Mouse (Mus musculus) urinary bladder, postnatal 36 days (tissue): ENCODE measurements around the gene Cntn2.

ENCODE experiments used
- DNase-seq, 2 experiments: peaks; one replicate each; pipeline ENCODE4 v3.0.0; 2022; ENCODE audit warnings: low spot score in 2 of 2, mixed read lengths in 1 of 2

The Cntn2 gene

GRCm38 (mm10) chr1:132557901-132558631 lies 15.0 kb upstream of the Cntn2 start:
- DNase-seq: peak; percentile 16 to 51

DNA sequence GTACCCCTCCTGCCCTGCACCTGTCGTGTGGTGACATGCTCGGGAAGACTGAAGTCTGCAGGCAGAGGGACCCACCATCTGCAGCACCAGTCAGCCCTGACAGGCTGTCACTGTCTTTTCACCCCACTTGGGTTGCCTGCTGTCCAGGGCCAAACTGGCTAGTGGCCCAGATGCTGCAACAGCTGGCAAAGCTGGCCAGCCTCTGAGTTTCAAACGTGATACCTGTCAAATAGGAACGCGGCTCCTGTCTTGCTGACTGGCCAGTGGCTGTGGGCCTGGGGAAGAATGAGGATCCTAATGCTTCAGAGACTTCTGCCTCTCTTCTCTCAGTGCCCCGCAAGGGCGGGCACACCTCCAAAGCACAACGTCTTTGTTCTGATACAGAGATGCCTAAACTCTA lies 733 bp upstream of the Cntn2 start:
- DNase-seq: no peak

DNA sequence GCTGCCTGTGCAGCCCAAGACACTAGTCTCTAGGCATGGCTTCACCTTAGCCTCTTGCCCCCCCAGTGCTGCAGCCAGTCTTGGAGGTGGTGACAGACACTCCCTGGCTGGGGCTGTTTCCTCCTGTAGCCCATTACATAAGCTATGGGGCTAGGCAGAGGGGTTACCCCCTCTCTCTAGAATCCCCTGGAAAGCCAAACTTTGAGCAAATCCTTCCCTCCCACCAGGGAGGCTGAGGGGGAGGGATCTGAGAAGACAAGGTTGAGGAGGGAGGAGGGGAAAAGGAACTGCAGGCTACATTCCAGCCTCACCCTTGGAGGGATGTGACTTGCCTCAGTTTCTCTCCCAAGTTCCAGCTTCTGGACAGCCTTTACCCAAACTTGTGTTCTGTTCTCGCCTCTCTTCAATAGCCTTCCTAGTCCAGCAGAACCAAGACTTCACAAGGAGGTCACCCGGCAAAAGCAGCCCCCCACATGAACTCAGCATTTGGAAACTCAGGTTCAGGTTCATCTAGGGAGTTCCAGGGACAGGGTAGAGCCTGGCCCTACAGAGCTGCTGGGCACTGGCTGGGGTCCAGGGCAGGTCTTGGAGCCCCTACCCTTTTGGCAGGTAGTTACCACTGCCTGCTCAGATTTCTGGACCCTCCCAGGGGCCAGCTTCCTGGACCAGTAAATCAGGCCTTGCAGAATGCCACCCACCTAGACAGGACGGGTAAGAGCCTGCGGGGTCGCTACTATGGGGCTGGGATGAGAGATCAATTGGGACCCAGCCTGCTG lies 1.0 kb downstream of the Cntn2 start:
- DNase-seq: no peak

GRCm38 (mm10) chr1:132541171-132541823 lies 1.8 kb downstream of the Cntn2 start:
- DNase-seq: no peak

- no peak for DNase-seq
Observed at GRCm38 (mm10) chr1:132540701-132541100, 2.4 kb downstream of the Cntn2 start.

DNA sequence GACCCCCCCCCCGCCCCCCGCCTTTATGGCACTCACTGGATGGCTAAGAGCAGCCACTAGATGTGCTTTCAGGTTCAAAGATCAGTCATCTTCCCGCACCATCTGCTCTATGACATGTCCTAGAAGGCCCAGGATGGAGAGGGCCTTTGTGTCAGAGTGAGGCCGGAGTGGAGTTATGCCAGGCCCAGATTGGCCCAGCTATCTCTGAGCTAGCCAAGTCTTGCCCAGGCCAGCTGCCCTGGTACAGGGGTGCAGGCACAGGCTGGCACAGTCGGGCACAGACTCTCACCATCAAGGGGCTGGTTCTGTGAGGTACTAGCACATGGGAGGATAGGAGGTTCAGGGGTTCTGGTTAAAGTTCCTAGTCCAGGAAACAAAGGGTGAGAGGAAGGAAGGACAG lies 5.3 kb downstream of the Cntn2 start:
- no peak for DNase-seq

DNA sequence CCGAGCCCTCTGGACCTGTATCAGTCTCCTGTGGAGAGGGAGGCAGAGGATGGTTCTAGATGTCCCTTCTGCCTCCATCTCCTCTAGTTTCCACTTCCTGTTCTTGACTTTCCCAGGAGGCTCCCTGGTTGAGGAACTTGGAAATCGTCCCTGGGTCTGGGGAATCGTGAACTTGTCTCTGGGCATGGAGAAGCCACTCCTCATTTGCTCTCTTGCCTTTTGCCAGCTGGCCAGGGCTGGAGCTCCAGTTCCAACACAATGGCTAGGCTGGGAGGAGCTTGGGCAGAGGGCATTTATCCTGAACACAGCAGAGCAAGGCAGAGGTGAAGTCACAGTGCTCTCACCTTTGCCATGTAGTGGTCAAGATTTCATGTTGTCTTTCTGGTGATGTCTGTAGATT lies 6.6 kb downstream of the Cntn2 start:
- no peak for DNase-seq

DNA sequence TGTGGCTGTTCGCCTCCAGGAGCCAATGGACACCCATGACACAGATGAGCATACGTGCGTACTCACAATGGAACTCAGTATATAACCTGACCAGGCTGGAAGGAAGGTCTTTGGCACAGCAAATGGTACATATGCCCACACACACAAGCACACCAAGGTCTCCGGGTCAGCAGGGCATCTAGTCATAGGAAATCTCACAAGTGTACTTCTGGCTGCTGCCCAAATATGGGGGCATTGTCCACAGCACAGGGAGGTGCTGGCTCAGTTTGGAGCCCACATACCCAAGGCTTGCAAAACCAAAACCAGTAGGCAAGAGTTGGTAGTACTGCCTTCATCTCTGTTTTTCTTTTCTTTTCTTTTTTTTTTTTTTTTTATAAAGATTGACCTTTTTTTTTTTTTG lies 7.5 kb downstream of the Cntn2 start:
- DNase-seq: no peak

- DNase-seq: no peak
Observed at GRCm38 (mm10) chr1:132533840-132534239, 9.2 kb downstream of the Cntn2 start.

DNA sequence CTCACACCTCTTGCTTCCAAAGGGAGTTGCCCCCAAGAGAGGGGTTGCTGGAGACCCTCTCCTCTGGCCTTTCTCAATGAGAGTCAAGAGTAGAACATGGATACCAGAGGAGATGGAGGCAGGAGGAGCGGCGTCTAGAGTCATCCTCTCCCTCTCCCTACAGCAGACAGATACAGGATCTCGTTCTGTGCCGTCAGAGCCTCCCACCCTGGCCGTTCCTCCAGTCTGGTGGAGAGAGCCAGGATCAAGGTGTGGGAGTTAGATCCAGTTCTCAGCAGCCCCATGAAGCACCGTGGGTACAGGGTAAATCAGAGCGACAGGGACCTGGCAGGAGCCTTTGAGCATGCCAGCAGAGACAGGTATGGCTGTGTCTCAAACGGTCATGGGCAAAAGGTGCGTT lies 10.5 kb downstream of the Cntn2 start:
- DNase-seq: no peak

DNA sequence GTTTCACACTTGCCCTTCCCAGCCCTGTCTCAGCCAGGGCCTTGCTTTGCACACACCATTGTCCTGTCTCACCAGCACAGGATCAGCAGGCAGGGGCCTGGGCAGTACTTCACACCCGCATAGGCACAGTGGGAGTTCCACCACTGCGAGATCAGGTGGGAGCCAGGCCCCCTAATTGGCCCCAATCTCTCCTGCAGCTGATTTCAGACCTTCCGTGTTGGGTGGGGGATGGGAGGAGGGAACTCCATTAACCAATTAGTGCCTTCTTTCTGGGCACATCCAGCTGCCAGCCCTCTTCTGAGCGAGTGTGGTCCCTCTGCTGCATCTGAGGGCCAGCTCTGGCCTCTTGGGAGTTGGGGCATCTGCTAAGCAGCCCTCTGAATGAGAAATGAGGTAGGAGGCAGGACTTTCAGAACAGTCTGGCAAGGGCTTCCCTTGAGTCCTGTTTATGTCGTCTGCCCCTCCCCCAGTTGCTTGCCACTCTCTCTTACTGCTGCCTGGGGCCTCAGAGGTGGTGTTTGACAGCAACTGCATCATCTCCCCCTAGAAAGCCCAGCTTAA lies 12.3 kb downstream of the Cntn2 start:
- no peak for DNase-seq

GRCm38 (mm10) chr1:132528647-132529334 lies 14.3 kb downstream of the Cntn2 start:
- DNase-seq: no peak

GRCm38 (mm10) chr1:132528071-132528470 lies 15.0 kb downstream of the Cntn2 start:
- DNase-seq: no peak

DNA sequence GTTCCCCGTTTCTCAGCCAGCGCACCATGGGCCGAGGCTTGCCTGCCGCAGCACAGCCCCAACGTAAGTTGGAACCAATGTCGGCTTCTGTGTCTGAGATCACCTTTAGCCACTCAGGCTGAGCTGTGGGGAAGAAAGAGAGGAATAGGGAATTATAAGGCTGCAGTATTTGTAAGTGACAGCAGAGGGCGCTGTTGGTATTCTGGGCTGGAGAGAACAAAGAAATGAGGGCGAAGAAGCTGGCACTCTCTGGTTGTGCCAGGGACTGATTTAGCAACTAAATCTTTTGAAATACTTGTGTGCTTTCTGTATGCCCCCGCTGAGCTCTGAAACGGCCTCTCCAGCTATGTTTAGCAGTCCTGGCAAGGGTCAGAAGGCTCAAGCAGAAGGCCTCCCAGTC lies 17.2 kb downstream of the Cntn2 start:
- peak; percentile 47 to 52 for DNase-seq

GRCm38 (mm10) chr1:132523920-132524319 lies 19.1 kb downstream of the Cntn2 start:
- no peak for DNase-seq

- DNase-seq: no peak
Observed at GRCm38 (mm10) chr1:132523048-132523447, 20.0 kb downstream of the Cntn2 start.

DNA sequence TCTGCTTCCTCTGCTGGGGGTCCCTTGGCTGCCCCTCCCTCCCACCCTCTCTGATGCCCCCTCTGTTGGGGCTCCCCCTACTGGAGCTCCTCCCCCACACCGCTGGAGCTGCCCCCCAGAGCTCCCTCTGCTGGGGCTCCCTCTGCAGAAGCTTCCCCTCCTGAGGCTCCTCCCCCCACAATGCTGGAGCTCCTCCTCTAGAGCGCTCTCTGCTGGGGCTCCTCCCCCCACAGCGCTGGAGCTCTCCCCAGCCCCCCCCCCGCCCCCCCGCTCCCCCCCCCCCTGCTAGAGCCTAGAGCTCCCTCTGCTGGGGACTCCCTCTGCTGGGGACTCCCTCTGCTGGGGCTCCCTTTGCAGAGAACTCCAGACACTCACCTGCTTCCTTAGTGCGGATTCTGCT lies 22.3 kb downstream of the Cntn2 start:
- peak; percentile 15 to 52 for DNase-seq

DNA sequence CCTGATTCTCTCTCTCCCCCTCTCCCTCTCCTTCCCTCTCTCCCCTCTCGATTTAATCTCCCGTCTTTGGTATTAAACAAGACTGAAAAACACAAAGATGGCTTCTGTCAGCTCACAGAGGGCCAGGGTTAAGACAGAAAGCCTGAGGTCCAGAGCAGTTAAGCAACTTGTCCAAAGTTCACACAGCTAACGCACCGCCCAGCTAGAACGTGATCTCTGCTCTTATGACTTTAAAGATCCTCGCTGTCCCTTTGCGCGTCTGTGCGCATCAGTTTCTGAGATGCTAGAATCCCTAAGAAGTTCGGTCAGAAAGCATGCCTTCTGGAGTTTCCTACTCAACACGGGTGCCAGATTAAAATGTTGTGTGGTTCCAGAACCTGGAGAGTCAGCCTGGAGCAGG lies 23.3 kb downstream of the Cntn2 start:
- DNase-seq: no peak

DNA sequence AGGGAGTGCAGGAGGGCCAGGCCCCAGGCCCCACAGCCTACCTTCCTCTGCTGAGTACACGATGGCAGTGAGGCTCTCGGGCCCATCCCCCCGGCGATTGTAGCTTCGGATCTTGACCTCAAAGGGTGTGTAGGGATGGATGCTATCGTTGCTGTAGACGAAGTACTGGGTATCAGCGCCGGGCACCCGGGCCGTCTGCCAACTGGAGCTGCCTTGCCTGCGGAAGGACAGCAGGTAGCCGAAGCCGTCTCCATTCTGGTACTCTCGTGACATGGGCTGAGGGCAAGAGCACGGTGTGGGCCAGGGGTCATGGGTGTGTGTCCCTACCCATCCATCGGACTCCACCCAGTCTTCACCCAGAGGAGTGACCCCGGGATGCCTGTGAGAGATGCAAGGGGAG lies 24.4 kb downstream of the Cntn2 start:
- DNase-seq: no peak

DNA sequence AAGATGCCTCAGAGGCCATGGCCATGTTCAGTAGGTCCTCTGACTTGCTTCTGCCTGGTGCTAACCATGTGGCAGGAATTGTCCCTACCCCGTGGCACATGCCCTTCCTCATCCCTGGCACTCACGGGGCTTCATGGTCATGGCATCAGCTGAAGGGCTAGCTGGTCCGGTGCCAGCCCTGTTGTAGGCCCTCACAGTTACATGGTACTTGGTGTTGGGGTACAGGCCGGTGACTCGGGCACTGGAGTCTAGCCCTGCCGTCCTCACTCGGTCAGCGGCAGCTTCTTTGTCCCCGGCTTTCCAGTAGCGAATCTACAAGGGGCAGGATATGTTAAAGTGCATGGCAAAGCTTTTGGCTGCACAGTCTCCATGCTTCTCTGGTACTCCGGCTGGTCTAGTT lies 26.3 kb downstream of the Cntn2 start:
- DNase-seq: no peak

GRCm38 (mm10) chr1:132515339-132515738 lies 27.7 kb downstream of the Cntn2 start:
- no peak for DNase-seq

DNA sequence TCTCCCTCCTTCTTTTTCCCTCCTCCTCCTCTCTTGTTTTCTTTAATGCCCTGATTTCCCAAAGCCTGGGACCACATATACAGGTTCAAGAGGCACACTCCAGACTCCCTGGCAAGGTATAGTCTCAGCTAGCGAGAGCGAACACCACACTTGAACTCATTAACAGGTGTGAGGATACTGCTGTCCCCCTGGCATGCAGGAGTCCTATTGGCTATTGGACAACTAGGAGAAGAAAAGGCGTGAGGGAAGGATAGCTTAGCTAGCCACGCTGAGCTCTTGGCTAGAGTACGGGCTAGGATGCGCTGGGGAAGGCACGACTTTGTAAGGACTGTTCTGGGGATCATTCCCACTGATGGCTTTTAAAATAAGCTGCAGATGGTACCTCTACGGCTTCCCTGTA lies 30.9 kb downstream of the Cntn2 start:
- DNase-seq: no peak
